Mouse (Mus musculus) urinary bladder, postnatal 0 days (tissue): ENCODE data around the gene Gls2. TPM values are rescaled to one million over a fixed set of nuclear protein-coding genes. Genes with fewer than 3 reads are reported as not detected.

ENCODE experiments used
- polyA plus RNA-seq: library from polyadenylated mRNA; unstranded; fragments of >200 nt; fragmentation: Nextera tagmentation; extraction: Ambion mirVana; gene quantifications from 2 replicates; pipeline ENCODE4 v1.2.1, GENCODE M21; 2015

The Gls2 gene
- 0.37 and 0.49 TPM in 2 replicates for polyA plus RNA-seq

GRCm38 (mm10) chr10:128194024-128194550 lies at the start of gene Gls2:
Gene Gls2 (plus strand): TSS chr10:128194457.

GRCm38 (mm10) chr10:128179989-128180388 lies 14.3 kb upstream of the Gls2 start, which contains the start of gene Rbms2:
Gene Rbms2 (minus strand): TSS chr10:128180297.

DNA sequence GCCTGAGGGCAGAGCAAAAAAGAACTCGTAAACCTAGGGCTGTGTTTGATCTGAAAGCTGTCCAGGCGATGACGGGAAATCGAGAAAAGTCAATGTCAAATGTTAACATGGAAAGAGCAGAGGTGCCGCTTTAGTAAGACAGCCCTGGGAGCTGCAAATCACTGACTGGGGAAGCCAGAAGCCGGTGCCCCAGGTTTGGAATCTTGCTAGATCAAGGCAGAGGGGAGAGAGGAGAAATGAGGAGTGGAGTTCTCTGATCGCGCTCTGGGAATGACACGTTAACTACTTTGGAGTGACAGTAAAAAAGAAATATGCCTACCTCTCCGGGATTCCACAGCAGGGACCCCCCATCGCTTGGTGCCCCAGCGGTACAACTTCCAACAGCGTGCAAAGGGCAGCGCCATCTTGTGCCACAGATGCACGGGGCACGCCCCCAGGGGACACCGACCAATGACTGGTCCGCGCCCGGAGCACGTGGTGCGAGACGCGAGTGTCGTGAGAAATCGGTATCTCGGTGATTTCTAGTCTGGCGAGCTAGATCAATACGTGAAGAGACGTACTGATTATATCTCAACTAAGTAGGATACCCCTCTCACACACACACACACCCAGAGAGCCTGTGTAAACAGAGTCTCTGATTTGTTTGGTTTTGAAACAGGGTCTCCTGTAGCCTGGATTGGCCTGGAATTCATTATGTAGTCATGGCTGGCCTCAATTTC lies 17.3 kb downstream of the Gls2 start, which contains the start of gene Spryd4:
Gene Spryd4, minus strand, starts transcription at position 418 of the 719 bp plus-strand sequence.

GRCm38 (mm10) chr10:128225538-128225937 lies 31.3 kb downstream of the Gls2 start, which contains the start of gene Mip:
Gene Mip (plus strand): TSS chr10:128225838.

DNA sequence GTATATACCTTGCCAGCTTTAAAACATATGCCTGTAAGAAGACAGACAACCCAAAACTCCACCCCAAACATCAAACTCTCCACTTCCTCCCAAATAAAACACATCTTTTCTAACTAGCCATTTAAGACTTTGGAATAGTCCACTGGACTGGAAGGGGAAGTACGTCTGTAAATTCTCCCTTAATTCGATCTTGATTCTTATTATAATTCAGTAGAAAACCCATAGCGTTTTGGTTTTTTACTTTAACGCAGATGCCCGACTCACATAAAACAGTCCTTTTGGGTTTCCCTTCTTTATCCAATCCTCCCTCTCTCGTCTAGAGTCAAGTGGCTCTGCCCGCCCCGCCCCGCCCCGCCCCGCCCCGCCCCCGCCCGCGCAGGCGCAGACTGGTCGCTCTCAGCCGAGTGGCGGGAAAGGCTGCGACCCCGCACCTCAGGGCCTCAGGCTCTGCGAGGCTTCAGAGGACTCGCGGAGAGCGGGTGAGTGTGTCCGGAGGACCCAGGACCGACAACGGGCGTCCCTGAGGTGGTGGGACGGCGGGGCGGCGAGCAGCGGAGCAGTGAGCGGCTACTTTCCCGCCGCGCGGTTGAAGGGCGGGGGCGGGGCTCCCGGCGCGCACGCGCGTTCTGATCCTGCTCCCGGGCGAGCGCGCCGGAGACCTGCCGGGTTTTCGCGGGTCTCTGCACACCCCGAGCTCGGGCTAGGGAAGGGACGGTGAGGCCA lies 37.6 kb downstream of the Gls2 start, which contains the start of gene Timeless:
Gene Timeless, plus strand, starts transcription at position 369 of the 723 bp plus-strand sequence.

GRCm38 (mm10) chr10:128253677-128254255 lies 59.5 kb downstream of the Gls2 start, which contains the start of gene Apon:
Gene Apon (plus strand): TSS chr10:128254096.

Other genes with a start within 250 kb of the Gls2 start
- gene Hsd17b6, start 186.8 kb upstream of the Gls2 start, polyA plus RNA-seq = not detected in 2 replicates
- 18.1 and 22.6 TPM in 2 replicates for gene Prim1, start 179.3 kb upstream of the Gls2 start, polyA plus RNA-seq
- gene Naca, start 158.9 kb upstream of the Gls2 start, polyA plus RNA-seq = 648 and 722 TPM in 2 replicates
- 280 and 335 TPM in 2 replicates for gene Ptges3, start 135.5 kb upstream of the Gls2 start, polyA plus RNA-seq
- 2,155 and 2,375 TPM in 2 replicates for gene Atp5b, start 111.2 kb upstream of the Gls2 start, polyA plus RNA-seq
- 6.9 and 7.2 TPM in 2 replicates for gene Baz2a, start 102.9 kb upstream of the Gls2 start, polyA plus RNA-seq
- 28.2 and 31.3 TPM in 2 replicates for gene Rbms2, start 14.2 kb upstream of the Gls2 start, polyA plus RNA-seq
- 20.3 and 21.2 TPM in 2 replicates for gene Spryd4, start 17.4 kb downstream of the Gls2 start, polyA plus RNA-seq
- gene Mip, start 31.4 kb downstream of the Gls2 start, polyA plus RNA-seq = not detected in 2 replicates
- 10.5 and 13.6 TPM in 2 replicates for gene Timeless, start 37.6 kb downstream of the Gls2 start, polyA plus RNA-seq
- 0.12 TPM in 1 of 2 replicates, not detected in the other for gene Apon, start 59.6 kb downstream of the Gls2 start, polyA plus RNA-seq
- gene Apof, start 74.2 kb downstream of the Gls2 start, polyA plus RNA-seq = 0.46 and 1.4 TPM in 2 replicates
- 10.9 and 12.7 TPM in 2 replicates for gene Stat2, start 76.1 kb downstream of the Gls2 start, polyA plus RNA-seq
- gene Il23a, start 104.3 kb downstream of the Gls2 start, polyA plus RNA-seq = not detected in 2 replicates
- gene Pan2, start 108.9 kb downstream of the Gls2 start, polyA plus RNA-seq = 11.6 and 12.1 TPM in 2 replicates
- gene Cnpy2, start 128.0 kb downstream of the Gls2 start, polyA plus RNA-seq = 170 and 182 TPM in 2 replicates
- 150 and 164 TPM in 2 replicates for gene Cs, start 143.3 kb downstream of the Gls2 start, polyA plus RNA-seq
- 16.9 TPM in 2 replicates for gene Coq10a, start 174.5 kb downstream of the Gls2 start, polyA plus RNA-seq
- gene Ankrd52, start 182.7 kb downstream of the Gls2 start, polyA plus RNA-seq = 6.7 and 7.2 TPM in 2 replicates
- 0.06 TPM in 1 of 2 replicates, not detected in the other for gene Slc39a5, start 206.8 kb downstream of the Gls2 start, polyA plus RNA-seq
- 51.6 and 55.2 TPM in 2 replicates for gene Nabp2, start 217.0 kb downstream of the Gls2 start, polyA plus RNA-seq
- 26.1 and 26.5 TPM in 2 replicates for gene Rnf41, start 217.2 kb downstream of the Gls2 start, polyA plus RNA-seq